ENCODE assay signal across 16 mouse cellular contexts in genomic region chr8:45709734-45710133, GRCm38 (mm10).
DNase-seq lines count a peak whose midpoint lies in the region; ATAC-seq and TF ChIP-seq lines count a peak whose summit lies in the region.
"Had no signal": no experiment of that assay in that cellular context is flagged by ENCODE, and none has a peak within 500 bp of the region (broad histone marks: within the 10 kb centered on the region; RNA-seq: fewer than 3 reads in every experiment).

No protein-coding gene starts in this region.

- H3K36me3 ChIP-seq in embryonic facial prominence, embryonic 14.5 days (ENCODE audit: control insufficient read depth, insufficient read depth, low read length) = no peaks in the 10 kb centered on the region
- no peaks in the 10 kb centered on the region for H3K36me3 ChIP-seq in embryonic facial prominence, embryonic 10.5 days (replicated peaks)
- H3K36me3 ChIP-seq in kidney, embryonic 16.5 days (ENCODE audit: insufficient read depth, low read length) = no peaks in the 10 kb centered on the region
- H3K36me3 ChIP-seq in myocyte (ENCODE audit: control insufficient read depth, insufficient read depth) = no peaks in the 10 kb centered on the region
- H3K36me3 ChIP-seq: forebrain, embryonic 15.5 days; hindbrain, embryonic 13.5 days; limb, embryonic 15.5 days; liver, embryonic 15.5 days had no signal

- no peaks in the 10 kb centered on the region for H3K4me1 ChIP-seq in embryonic facial prominence, embryonic 14.5 days (ENCODE audit: control insufficient read depth, insufficient read depth, low read length)
- H3K4me1 ChIP-seq in embryonic facial prominence, embryonic 10.5 days = no peaks in the 10 kb centered on the region
- peaks cover 5% of the 10 kb centered on the region for H3K4me1 ChIP-seq in kidney, embryonic 16.5 days (ENCODE audit: insufficient read depth, low read length)
- H3K4me1 ChIP-seq: limb, embryonic 15.5 days; liver, embryonic 15.5 days had no signal

- H3K27me3 ChIP-seq in embryonic facial prominence, embryonic 14.5 days (replicated peaks; ENCODE audit: control insufficient read depth, insufficient read depth, low read length) = no peaks in the 10 kb centered on the region
- H3K27me3 ChIP-seq in embryonic facial prominence, embryonic 10.5 days (replicated peaks; ENCODE audit: low read depth, poor library complexity, severe bottlenecking) = no peaks in the 10 kb centered on the region
- no peaks in the 10 kb centered on the region for H3K27me3 ChIP-seq in kidney, embryonic 16.5 days (ENCODE audit: insufficient read depth, low read length)
- no peaks in the 10 kb centered on the region for H3K27me3 ChIP-seq in myocyte (ENCODE audit: control insufficient read depth, insufficient read depth, insufficient read length)
- H3K27me3 ChIP-seq: forebrain, embryonic 15.5 days; hindbrain, embryonic 13.5 days; limb, embryonic 15.5 days; liver, embryonic 15.5 days; midbrain, embryonic 13.5 days had no signal

- H3K9ac ChIP-seq in embryonic facial prominence, embryonic 14.5 days (ENCODE audit: low read depth, low read length) = no peak overlapping the region
- no peak overlapping the region for H3K9ac ChIP-seq in kidney, embryonic 16.5 days (replicated peaks; ENCODE audit: low read length)
- H3K9ac ChIP-seq: forebrain, embryonic 15.5 days; hindbrain, embryonic 13.5 days; limb, embryonic 15.5 days; liver, embryonic 15.5 days; midbrain, embryonic 13.5 days had no signal

- H3K9me3 ChIP-seq in embryonic facial prominence, embryonic 14.5 days (ENCODE audit: control insufficient read depth, low read length) = no peaks in the 10 kb centered on the region
- H3K9me3 ChIP-seq in embryonic facial prominence, embryonic 10.5 days = no peaks in the 10 kb centered on the region
- no peaks in the 10 kb centered on the region for H3K9me3 ChIP-seq in kidney, embryonic 16.5 days (ENCODE audit: low read length)
- H3K9me3 ChIP-seq: forebrain, embryonic 15.5 days; hindbrain, embryonic 13.5 days; limb, embryonic 15.5 days; liver, embryonic 15.5 days; midbrain, embryonic 13.5 days had no signal

- no peak overlapping the region for H3K27ac ChIP-seq in embryonic facial prominence, embryonic 14.5 days (replicated peaks; ENCODE audit: low read depth, low read length)
- no peak overlapping the region for H3K27ac ChIP-seq in embryonic facial prominence, embryonic 10.5 days (replicated peaks)
- H3K27ac ChIP-seq in kidney, embryonic 16.5 days (ENCODE audit: low read length) = no peak overlapping the region
- H3K27ac ChIP-seq: forebrain, embryonic 15.5 days; hindbrain, embryonic 13.5 days; limb, embryonic 15.5 days; liver, embryonic 15.5 days; midbrain, embryonic 13.5 days had no signal

- no peak overlapping the region for H3ac ChIP-seq in myocyte (ENCODE audit: control insufficient read depth, insufficient read length)

- no peak for ATAC-seq in embryonic facial prominence, embryonic 14.5 days (ENCODE audit: low read depth)
- no peak for ATAC-seq in kidney, embryonic 16.5 days (ENCODE audit: low FRiP score, low TSS enrichment)
- ATAC-seq: forebrain, embryonic 15.5 days; inflammation-experienced regulatory T-cells, adult 6 months; midbrain, embryonic 13.5 days had no signal

- WGBS in embryonic facial prominence, embryonic 14.5 days = 46% methylated on average over 4 of the region's 4 CpGs
- 68% methylated on average over 4 of the region's 4 CpGs for WGBS in embryonic facial prominence, embryonic 10.5 days
- WGBS in kidney, embryonic 16.5 days = 25% methylated on average over 4 of the region's 4 CpGs

- peak; percentile 40 for DNase-seq in embryonic facial prominence, embryonic 14.5 days (ENCODE audit: low spot score)
- no peak for DNase-seq in embryonic facial prominence, embryonic 10.5 days (ENCODE audit: low spot score)
- peak; percentile 30 for DNase-seq in kidney, postnatal 10 days
- peak; percentile 19 for DNase-seq in NIH3T3 (ENCODE audit: low read depth)
- no peak for DNase-seq in urinary bladder, postnatal 36 days (ENCODE audit: low spot score in 2 of 2)
- DNase-seq: cerebellum, adult 18-20 months; thymus, adult 2 months had no signal

- no peak for TF ChIP-seq POLR2A in myocyte (IDR thresholded peaks at IDR 0.05; ENCODE audit: insufficient read length, low read depth)

- H3K79me2 ChIP-seq in myocyte (ENCODE audit: control insufficient read depth, insufficient read depth) = no peaks in the 10 kb centered on the region

- H3K4me3 ChIP-seq in embryonic facial prominence, embryonic 14.5 days (ENCODE audit: low read depth, low read length) = no peak overlapping the region
- no peak overlapping the region for H3K4me3 ChIP-seq in embryonic facial prominence, embryonic 10.5 days
- H3K4me3 ChIP-seq in kidney, embryonic 16.5 days (ENCODE audit: low read length) = no peak overlapping the region
- H3K4me3 ChIP-seq in myocyte = no peak overlapping the region
- H3K4me3 ChIP-seq: forebrain, embryonic 15.5 days; hindbrain, embryonic 13.5 days; limb, embryonic 15.5 days; liver, embryonic 15.5 days; midbrain, embryonic 13.5 days had no signal

- no peak overlapping the region for H3K4me2 ChIP-seq in embryonic facial prominence, embryonic 14.5 days (ENCODE audit: low read depth, low read length)
- H3K4me2 ChIP-seq in kidney, embryonic 16.5 days (replicated peaks; ENCODE audit: low read depth, low read length) = no peak overlapping the region
- H3K4me2 ChIP-seq in myocyte (ENCODE audit: low read depth) = no peak overlapping the region
- H3K4me2 ChIP-seq: forebrain, embryonic 15.5 days; heart, embryonic 11.5 days; hindbrain, embryonic 13.5 days; limb, embryonic 15.5 days; liver, embryonic 15.5 days; midbrain, embryonic 13.5 days had no signal

TF ChIP-seq in myocyte, 11 proteins besides CTCF, POLR2A, EP300 and RAD21:
- TF ChIP-seq CEBPB (IDR thresholded peaks at IDR 0.05; ENCODE audit: insufficient read depth, poor library complexity, severe bottlenecking) (peak; percentile 66), POLR2AphosphoS2 (IDR thresholded peaks at IDR 0.05; ENCODE audit: insufficient read length, low read depth) (no peak), TCF3 (IDR thresholded peaks at IDR 0.05; ENCODE audit: insufficient read length, low read depth) (no peak), MAX (IDR thresholded peaks at IDR 0.05; ENCODE audit: low read depth) (no peak), SRF (IDR thresholded peaks at IDR 0.05; ENCODE audit: control insufficient read depth, insufficient read length, low read depth) (no peak)
TF ChIP-seq in myocyte: peak in this region for 1.

Comparison
In these comparisons a context has a peak if more than half of its experiments do, and no peak if none do; other contexts are left out.
1. DNase-seq: peak in embryonic facial prominence, embryonic 14.5 days (single experiment), kidney, postnatal 10 days (single experiment) and NIH3T3 (single experiment); none in embryonic facial prominence, embryonic 10.5 days (single experiment) and urinary bladder, postnatal 36 days (0 of 2).